Mouse (Mus musculus): ENCODE measurements around the gene Rpl27. TPM values are rescaled to one million over a fixed set of nuclear protein-coding genes. Genes with fewer than 3 reads are reported as not detected.
"Not testable (repeated sequence)": the region's sequence is repeated elsewhere in the genome, so short reads cannot be mapped to it uniquely, and the experiment has no call there.

Gene Rpl27
- polyA plus RNA-seq, 1 experiment from 2014 or later: 291 TPM

GRCm38 (mm10) chr11:101424105-101424851 is 17.8 kb upstream of the Rpl27 start, which contains the start of gene Gm27029:
Gene Gm27029 (minus strand): TSS chr11:101424796.
- Histone ChIP-seq H3K4me3 (ENCODE audit: low read length) (peak within 1 kb of the TSS; percentile 79), H3K9ac (ENCODE audit: low read length) (peak within 1 kb of the TSS; percentile 79), H3K4me1 (replicated peaks; ENCODE audit: control insufficient read depth, insufficient read depth, low read length) (peaks cover 15% of the 10 kb centered on the region), H3K9me3 (ENCODE audit: control insufficient read depth, low read length) (no peaks in the 10 kb centered on the region), H3K27me3 (ENCODE audit: control insufficient read depth, insufficient read depth, low read depth, low read length) (no peaks in the 10 kb centered on the region), H3K27ac (ENCODE audit: low read length) (peak within 1 kb of the TSS; percentile 80), H3K36me3 (ENCODE audit: control insufficient read depth, insufficient read depth, low read length) (no peaks in the 10 kb centered on the region), H3K4me2 (ENCODE audit: low read depth, low read length) (peak within 1 kb of the TSS; percentile 82)
- peak; percentile 78 for ATAC-seq (ENCODE audit: low read depth)
- 3% methylated on average over 23 of the region's 23 CpGs for WGBS

DNA sequence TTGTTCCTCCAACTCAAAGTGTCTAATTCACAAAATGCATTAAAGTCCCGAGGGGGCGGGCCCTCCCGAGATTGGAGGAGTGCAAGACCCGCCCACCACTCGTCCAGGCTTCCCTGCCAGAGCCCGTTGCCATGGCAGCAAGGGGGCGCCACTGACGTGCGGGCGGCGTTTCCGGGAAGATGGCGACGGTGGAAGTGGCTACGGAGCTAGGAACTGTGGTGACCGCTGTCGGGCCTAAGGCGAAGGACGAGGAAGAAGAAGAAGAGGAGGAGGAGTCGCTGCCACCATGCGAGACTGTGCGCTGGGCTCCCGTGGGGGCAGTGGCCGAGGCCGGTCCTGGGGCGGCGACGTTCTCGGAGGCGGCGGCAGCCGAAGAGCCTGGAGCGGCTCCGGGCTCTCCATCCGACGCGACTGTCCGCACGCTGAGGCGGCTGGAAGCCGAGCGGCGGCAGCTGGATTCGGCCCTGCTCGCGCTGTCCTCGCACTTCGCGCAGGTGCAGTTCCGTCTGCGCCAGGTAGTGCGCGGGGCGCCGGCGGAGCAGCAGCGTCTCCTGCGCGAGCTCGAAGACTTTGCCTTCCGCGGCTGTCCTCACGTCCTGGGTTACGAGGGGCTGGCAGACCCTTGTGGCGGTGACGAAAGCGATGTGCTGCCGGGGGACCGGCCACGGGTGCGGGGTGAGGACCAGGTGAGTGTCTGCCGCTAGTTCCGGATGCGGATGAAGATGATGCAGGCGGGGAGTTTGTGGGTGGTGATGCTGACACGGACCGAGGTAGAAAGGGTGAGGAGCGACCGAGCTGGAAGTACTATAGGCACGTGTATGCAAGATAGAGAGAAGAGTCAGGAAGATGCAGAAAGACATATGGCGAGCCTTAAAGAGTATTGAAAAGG is 16.9 kb upstream of the Rpl27 start, which contains the start of the genes Rundc1 and Ptges3l:
Gene Rundc1 (plus strand): TSS at position 161 of the 889 bp plus-strand sequence.
Gene Ptges3l (minus strand): TSS at position 409 of the 889 bp plus-strand sequence.
- H3K4me1 ChIP-seq (replicated peaks; ENCODE audit: control insufficient read depth, insufficient read depth, low read length): peaks cover 15% of the 10 kb centered on the region
- H3K9me3 ChIP-seq (ENCODE audit: control insufficient read depth, low read length): no peaks in the 10 kb centered on the region
- H3K27me3 ChIP-seq (ENCODE audit: control insufficient read depth, insufficient read depth, low read depth, low read length): no peaks in the 10 kb centered on the region
- H3K4me3 ChIP-seq (ENCODE audit: low read length): peak within 1 kb of the TSS; percentile 79
- peak within 1 kb of the TSS; percentile 80 for H3K27ac ChIP-seq (ENCODE audit: low read length)
- peak within 1 kb of the TSS; percentile 82 for H3K4me2 ChIP-seq (ENCODE audit: low read depth, low read length)
- WGBS: under 1% methylated on average over 80 of the region's 81 CpGs
- ATAC-seq (ENCODE audit: low read depth): peak; percentile 97
- peak within 1 kb of the TSS; percentile 79 for H3K9ac ChIP-seq (ENCODE audit: low read length)
- H3K36me3 ChIP-seq (ENCODE audit: control insufficient read depth, insufficient read depth, low read length): peaks cover 3% of the 10 kb centered on the region

- ATAC-seq (ENCODE audit: low read depth): no peak
- H3K36me3 ChIP-seq (ENCODE audit: control insufficient read depth, insufficient read depth, low read length): peaks cover 5% of the 10 kb centered on the region
- peak overlapping the region; percentile 79 for H3K9ac ChIP-seq (ENCODE audit: low read length)
- peak overlapping the region; percentile 79 for H3K4me3 ChIP-seq (ENCODE audit: low read length)
- H3K4me2 ChIP-seq (ENCODE audit: low read depth, low read length): peak overlapping the region; percentile 82
- no peaks in the 10 kb centered on the region for H3K27me3 ChIP-seq (ENCODE audit: control insufficient read depth, insufficient read depth, low read depth, low read length)
- H3K9me3 ChIP-seq (ENCODE audit: control insufficient read depth, low read length): no peaks in the 10 kb centered on the region
- H3K27ac ChIP-seq (ENCODE audit: low read length): no peak overlapping the region
- 47% methylated on average over 8 of the region's 8 CpGs for WGBS
- peaks cover 15% of the 10 kb centered on the region for H3K4me1 ChIP-seq (replicated peaks; ENCODE audit: control insufficient read depth, insufficient read depth, low read length)
Observed at GRCm38 (mm10) chr11:101426165-101426564, 15.9 kb upstream of the Rpl27 start.

DNA sequence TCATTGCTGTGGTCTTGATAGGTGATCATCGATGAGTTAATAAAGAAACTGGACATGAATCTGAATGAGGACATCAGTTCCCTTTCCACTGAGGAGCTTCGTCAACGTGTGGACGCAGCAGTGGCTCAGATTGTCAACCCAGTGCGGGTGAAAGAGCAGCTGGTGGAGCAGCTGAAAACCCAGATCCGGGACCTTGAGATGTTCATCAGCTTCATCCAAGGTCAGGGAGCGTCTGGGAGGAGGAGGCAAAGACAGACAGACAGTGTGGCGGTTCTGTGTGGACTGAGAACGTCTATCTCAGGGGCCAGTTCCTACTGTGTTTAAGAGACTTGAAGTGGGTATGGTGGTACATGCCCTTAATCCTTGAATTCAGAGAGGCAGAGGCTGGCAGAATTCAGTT is 10.8 kb upstream of the Rpl27 start:
- Histone ChIP-seq H3K27ac (ENCODE audit: low read length) (no peak overlapping the region), H3K27me3 (ENCODE audit: control insufficient read depth, insufficient read depth, low read depth, low read length) (no peaks in the 10 kb centered on the region), H3K9me3 (ENCODE audit: control insufficient read depth, low read length) (no peaks in the 10 kb centered on the region), H3K4me2 (ENCODE audit: low read depth, low read length) (no peak overlapping the region), H3K36me3 (ENCODE audit: control insufficient read depth, insufficient read depth, low read length) (peaks cover 26% of the 10 kb centered on the region), H3K4me1 (replicated peaks; ENCODE audit: control insufficient read depth, insufficient read depth, low read length) (peaks cover 8% of the 10 kb centered on the region), H3K4me3 (ENCODE audit: low read length) (no peak overlapping the region), H3K9ac (ENCODE audit: low read length) (no peak overlapping the region)
- no peak for ATAC-seq (ENCODE audit: low read depth)
- 89% methylated on average over 9 of the region's 9 CpGs for WGBS

DNA sequence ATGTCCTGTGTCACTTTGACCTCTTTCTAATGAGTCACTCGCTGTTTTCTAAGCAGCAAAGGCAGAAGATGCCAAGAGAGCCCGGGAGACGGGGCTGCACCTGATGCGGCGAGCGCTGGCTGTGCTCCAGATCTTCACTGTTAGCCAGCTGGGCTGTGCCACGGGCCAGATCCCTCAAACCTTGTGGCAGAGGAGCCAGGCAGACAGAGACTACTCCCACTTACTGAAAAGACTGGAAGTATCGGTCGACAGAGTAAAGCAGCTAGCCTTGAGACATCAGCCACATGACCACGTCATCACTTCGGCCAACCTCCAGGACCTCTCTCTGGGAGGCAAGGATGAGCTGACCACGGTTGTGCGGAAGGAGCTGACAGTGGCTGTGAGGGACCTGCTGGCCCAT is 8.7 kb upstream of the Rpl27 start:
- Histone ChIP-seq H3K4me1 (replicated peaks; ENCODE audit: control insufficient read depth, insufficient read depth, low read length) (no peaks in the 10 kb centered on the region), H3K4me3 (ENCODE audit: low read length) (no peak overlapping the region), H3K4me2 (ENCODE audit: low read depth, low read length) (no peak overlapping the region), H3K27me3 (ENCODE audit: control insufficient read depth, insufficient read depth, low read depth, low read length) (no peaks in the 10 kb centered on the region), H3K36me3 (ENCODE audit: control insufficient read depth, insufficient read depth, low read length) (peaks cover 26% of the 10 kb centered on the region), H3K27ac (ENCODE audit: low read length) (no peak overlapping the region), H3K9me3 (ENCODE audit: control insufficient read depth, low read length) (no peaks in the 10 kb centered on the region), H3K9ac (ENCODE audit: low read length) (no peak overlapping the region)
- ATAC-seq (ENCODE audit: low read depth): no peak
- WGBS: 88% methylated on average over 13 of the region's 13 CpGs

DNA sequence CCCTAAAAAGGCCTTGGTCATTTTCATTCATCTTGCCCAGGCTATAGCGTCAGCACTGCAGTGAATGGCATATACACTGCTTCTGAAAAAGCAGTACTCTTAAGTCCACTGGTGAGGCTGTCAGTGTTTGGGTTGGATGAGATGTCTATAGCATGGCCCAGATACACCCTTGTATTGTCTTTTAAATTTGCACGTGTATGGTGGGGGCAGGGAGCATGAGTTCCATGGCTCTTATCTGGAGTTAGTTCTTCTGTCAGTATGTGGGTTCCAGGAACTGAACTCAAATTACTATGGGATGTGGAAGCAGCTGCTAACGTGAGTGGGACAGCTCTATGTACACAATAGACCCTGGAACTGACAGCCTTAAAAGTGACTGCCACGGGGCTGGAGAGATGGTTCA is 6.3 kb upstream of the Rpl27 start:
- no peaks in the 10 kb centered on the region for H3K9me3 ChIP-seq (ENCODE audit: control insufficient read depth, low read length)
- ATAC-seq (ENCODE audit: low read depth): no peak
- H3K27me3 ChIP-seq (ENCODE audit: control insufficient read depth, insufficient read depth, low read depth, low read length): no peaks in the 10 kb centered on the region
- no peak overlapping the region for H3K27ac ChIP-seq (ENCODE audit: low read length)
- H3K36me3 ChIP-seq (ENCODE audit: control insufficient read depth, insufficient read depth, low read length): peaks cover 22% of the 10 kb centered on the region
- H3K4me2 ChIP-seq (ENCODE audit: low read depth, low read length): no peak overlapping the region
- H3K4me3 ChIP-seq (ENCODE audit: low read length): no peak overlapping the region
- H3K4me1 ChIP-seq (replicated peaks; ENCODE audit: control insufficient read depth, insufficient read depth, low read length): no peaks in the 10 kb centered on the region
- WGBS: 68% methylated on average over 4 of the region's 4 CpGs
- no peak overlapping the region for H3K9ac ChIP-seq (ENCODE audit: low read length)

DNA sequence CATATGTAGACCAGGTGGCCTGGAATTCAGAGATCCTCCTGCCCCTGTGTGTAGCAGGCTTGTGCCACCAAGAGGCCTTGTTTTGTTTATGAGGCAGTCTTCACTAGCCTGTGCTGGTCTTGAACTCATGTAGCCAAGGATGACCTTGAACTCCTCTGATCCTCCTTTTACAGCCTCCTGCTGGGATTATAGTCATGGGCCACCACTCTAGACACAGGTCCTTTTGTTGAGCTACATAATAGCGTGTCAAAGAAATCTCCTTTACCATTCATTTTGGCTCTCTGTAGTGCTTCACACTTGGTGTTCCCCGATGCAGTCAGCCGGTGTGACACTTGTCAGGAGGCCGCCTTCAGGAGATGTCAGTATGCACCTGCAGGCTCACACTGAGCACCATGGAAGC is 5.2 kb upstream of the Rpl27 start:
- Histone ChIP-seq H3K4me1 (replicated peaks; ENCODE audit: control insufficient read depth, insufficient read depth, low read length) (no peaks in the 10 kb centered on the region), H3K4me3 (ENCODE audit: low read length) (no peak overlapping the region)

GRCm38 (mm10) chr11:101438006-101438405 is 4.1 kb upstream of the Rpl27 start:
- not testable (repeated sequence) for H3K9me3 ChIP-seq (ENCODE audit: control insufficient read depth, low read length); H3K4me3 ChIP-seq (ENCODE audit: low read length); H3K27me3 ChIP-seq (ENCODE audit: control insufficient read depth, insufficient read depth, low read depth, low read length); H3K9ac ChIP-seq (ENCODE audit: low read length); H3K27ac ChIP-seq (ENCODE audit: low read length); H3K4me1 ChIP-seq (replicated peaks; ENCODE audit: control insufficient read depth, insufficient read depth, low read length); ATAC-seq (ENCODE audit: low read depth); H3K4me2 ChIP-seq (ENCODE audit: low read depth, low read length)
- H3K36me3 ChIP-seq (ENCODE audit: control insufficient read depth, insufficient read depth, low read length): peaks cover 12% of the 10 kb centered on the region
- 40% methylated on average over 3 of the region's 3 CpGs for WGBS

More for the DNA sequence above, 5.2 kb upstream of the Rpl27 start:
- no peak for ATAC-seq (ENCODE audit: low read depth)
- Histone ChIP-seq H3K36me3 (ENCODE audit: control insufficient read depth, insufficient read depth, low read length) (peaks cover 16% of the 10 kb centered on the region), H3K27ac (ENCODE audit: low read length) (no peak overlapping the region), H3K9me3 (ENCODE audit: control insufficient read depth, low read length) (no peaks in the 10 kb centered on the region), H3K27me3 (ENCODE audit: control insufficient read depth, insufficient read depth, low read depth, low read length) (no peaks in the 10 kb centered on the region), H3K4me2 (ENCODE audit: low read depth, low read length) (no peak overlapping the region), H3K9ac (ENCODE audit: low read length) (no peak overlapping the region)
- 75% methylated on average over 4 of the region's 4 CpGs for WGBS

All from lung, embryonic 16.5 days (tissue).